Comparison of ENCODE assay signal across 8 mouse cellular contexts in genomic region chr9:73025818-73026636, GRCm38 (mm10). TPM values are rescaled to one million over a fixed set of nuclear protein-coding genes. Genes with fewer than 3 reads are reported as not detected.
DNase-seq lines count a peak whose midpoint lies in the region; ATAC-seq lines count a peak whose summit lies in the region.

No protein-coding gene starts in this region.

- 0 out of 2 replicates have a peak, but pooled peaks have one; percentile 26 for ATAC-seq in cerebellum, adult (ENCODE audit: insufficient number of reproducible peaks, low FRiP score, low TSS enrichment)

- DNase-seq in cerebellum, postnatal 36 days: no peak
- DNase-seq in ovary, postnatal 36 days (ENCODE audit: low spot score): peak; percentile 29
- DNase-seq in ovary, adult 18-20 months (ENCODE audit: low spot score): no peak
- DNase-seq in left cerebral cortex, postnatal 4 days: peak; percentile 46
- DNase-seq in right cerebral cortex, postnatal 14 days: peak; percentile 54
- no peak for DNase-seq in gastrocnemius, adult 18-20 months (ENCODE audit: low spot score)
- no peak for DNase-seq in spleen, adult 12 weeks (ENCODE audit: low spot score)

- intact Hi-C loops in left cerebral cortex, postnatal 4 days (cut with DNase I): no loop called here

RNA-seq across cellular contexts. Expression of gene Pigb, which starts 14.2 kb away (rescaled TPM):
- 10 to 100 TPM; 17.1 to 19.0 TPM for total RNA-seq in left cerebral cortex, postnatal 4 days (2021)
- 1 to 10 TPM; 3.3 to 3.7 TPM for total RNA-seq in gastrocnemius, adult 18-20 months (2021)

RNA-seq across cellular contexts. Expression of gene Rab27a, which starts 18.6 kb away (rescaled TPM):
- 1 to 10 TPM; 2.9 to 4.7 TPM for total RNA-seq in left cerebral cortex, postnatal 4 days (2021)
- 1 to 10 TPM; 1.3 to 2.0 TPM for total RNA-seq in gastrocnemius, adult 18-20 months (2021)

RNA-seq across cellular contexts. Expression of gene Ccpg1, which starts 40.8 kb away (rescaled TPM):
- 10 to 100 TPM; 64.3 to 67.5 TPM for total RNA-seq in left cerebral cortex, postnatal 4 days (2021)
- 10 to 100 TPM; 87.4 to 93.7 TPM for total RNA-seq in gastrocnemius, adult 18-20 months (2021)

RNA-seq across cellular contexts. Expression of gene Ccpg1os, which starts 40.8 kb away (rescaled TPM):
- total RNA-seq in left cerebral cortex, postnatal 4 days (2021): 1 to 10 TPM; 5.5 to 7.0 TPM
- 10 to 100 TPM; 11.4 to 13.2 TPM for total RNA-seq in gastrocnemius, adult 18-20 months (2021)

Comparison
In these comparisons a context has a peak if more than half of its experiments do, and no peak if none do; other contexts are left out.
1. DNase-seq: peak in ovary, postnatal 36 days (single experiment), left cerebral cortex, postnatal 4 days (single experiment) and right cerebral cortex, postnatal 14 days (single experiment); none in cerebellum, postnatal 36 days (0 of 2), ovary, adult 18-20 months (single experiment), gastrocnemius, adult 18-20 months (single experiment) and spleen, adult 12 weeks (single experiment).